Mouse (Mus musculus) mature B cell (primary cell): Measurements from ENCODE around the gene Plin1.

Experiments
- in situ Hi-C: fragments of 300-500 bp; cut with MboI; formaldehyde crosslinking; loops from 2 replicates; pipeline ENCODE4 v1.14.3; 2019

Gene Plin1

DNA sequence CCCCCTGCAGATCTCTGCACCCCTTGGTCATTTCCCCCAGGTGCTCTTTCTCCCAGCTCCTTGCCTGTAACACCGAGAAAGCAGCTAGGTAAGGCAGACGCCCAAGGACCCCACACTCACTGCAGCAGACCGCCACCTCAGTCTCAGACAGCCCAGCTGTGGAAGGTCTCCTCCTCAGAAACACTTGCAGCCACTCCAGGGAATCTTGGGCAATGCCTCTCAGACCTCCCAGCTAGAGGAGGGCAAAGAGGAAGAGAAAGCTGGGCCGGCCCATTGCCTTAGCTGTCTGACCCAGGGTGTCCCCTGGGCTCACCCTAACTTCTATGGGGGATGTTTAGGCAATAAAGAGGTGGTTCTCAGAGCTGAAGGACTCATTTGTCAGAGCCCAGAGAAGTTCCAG, at the start of gene Plin1:
Gene Plin1 (minus strand): TSS at position 282 of the 400 bp plus-strand sequence.
- in situ Hi-C loops = no loop called here

DNA sequence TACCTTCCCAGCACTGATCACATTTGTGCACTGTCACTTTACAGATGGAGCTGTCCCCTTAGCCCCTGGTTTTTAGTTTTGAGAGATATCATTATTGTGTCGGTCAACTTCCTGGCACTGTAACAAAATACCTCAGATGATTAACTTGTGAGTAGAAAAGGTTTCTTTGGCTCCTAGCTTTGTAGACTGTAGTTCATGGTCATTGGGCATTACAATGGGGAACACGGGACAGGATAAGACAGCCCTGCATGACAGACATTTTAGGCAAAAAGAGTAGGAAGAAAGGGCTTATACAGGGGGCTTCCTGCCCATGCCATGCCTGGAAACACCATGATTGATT, 49.8 kb upstream of the Plin1 start:
- in situ Hi-C loops = no loop called here

DNA sequence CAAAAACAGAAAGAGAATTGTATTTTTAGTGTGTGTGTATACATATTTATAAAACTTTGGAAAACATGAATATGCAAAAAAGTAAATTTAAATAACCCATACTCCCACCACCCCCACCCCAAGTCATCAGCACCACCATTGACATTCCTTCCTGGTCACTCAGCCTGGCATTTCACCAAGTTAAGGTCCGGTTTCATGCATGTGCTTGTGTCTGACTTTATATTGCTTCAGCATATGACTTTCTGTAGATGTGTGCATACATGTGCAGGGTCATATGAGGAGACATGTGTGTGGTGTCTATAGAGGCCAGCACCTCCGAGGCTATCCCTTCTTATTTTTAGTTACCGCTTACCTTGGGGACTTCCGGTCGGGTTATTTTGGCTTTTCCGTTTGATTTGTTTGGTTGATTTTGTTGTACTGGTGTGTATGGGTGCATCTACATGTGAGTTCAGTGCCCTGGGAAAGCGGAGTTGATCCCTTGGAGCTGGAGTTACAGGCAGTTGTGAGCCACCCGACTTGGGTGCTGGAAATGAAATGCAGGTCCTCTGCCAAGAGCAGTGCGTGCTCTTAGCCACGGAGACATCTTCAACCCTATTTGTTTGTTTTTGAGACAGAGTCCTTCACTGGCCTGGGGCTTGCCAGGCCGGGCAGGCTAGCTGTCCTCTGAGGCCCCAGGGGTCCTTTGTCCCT, 49.3 kb upstream of the Plin1 start:
- in situ Hi-C loops = no loop called here

DNA sequence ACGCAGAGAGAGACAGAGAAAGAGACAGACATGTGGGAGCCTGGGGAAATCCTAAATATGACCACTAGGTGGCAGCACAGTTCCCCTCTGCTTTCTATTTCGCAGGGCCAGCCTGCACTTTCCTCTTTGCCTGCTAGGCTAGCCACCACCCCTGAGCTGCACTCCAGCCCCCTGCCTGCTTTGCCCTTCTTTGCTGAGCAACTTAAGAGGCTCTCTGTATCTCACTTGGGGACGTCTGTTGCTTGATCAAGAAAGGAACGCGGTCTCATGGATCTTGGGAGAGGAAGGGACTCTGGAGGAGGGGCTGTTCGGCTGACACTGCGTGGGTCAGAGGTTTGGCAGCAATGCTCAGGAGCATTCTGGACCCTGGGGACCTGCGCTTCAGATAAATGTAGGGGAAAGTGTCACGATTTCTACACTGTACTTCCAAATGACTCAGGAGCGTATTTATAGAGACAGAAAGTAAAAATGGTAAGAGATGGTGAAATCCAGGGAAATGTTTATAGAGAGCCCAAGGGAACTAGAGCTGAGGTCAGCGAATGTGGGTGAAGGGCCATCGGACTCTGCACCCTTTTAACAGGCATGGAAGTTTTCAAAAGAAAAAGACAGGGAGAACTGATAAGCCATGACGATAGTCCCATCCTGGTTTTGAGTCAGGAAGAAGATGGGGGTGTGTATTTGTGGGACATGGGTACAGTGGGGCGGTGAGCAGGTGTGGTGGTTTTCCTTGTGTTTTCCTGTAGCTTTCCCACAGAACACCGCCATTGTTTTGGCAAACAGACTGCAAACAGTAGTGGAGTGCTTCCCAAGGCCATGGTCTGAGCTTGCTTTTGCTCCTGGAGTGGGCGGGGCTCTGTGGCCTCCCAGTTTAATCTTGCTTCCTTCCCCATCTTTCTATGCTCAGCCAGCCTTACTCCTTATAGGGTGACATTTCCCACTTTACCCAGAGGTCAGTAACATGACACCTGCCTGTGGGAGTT, 48.2 kb upstream of the Plin1 start:
- in situ Hi-C loops = no loop called here

DNA sequence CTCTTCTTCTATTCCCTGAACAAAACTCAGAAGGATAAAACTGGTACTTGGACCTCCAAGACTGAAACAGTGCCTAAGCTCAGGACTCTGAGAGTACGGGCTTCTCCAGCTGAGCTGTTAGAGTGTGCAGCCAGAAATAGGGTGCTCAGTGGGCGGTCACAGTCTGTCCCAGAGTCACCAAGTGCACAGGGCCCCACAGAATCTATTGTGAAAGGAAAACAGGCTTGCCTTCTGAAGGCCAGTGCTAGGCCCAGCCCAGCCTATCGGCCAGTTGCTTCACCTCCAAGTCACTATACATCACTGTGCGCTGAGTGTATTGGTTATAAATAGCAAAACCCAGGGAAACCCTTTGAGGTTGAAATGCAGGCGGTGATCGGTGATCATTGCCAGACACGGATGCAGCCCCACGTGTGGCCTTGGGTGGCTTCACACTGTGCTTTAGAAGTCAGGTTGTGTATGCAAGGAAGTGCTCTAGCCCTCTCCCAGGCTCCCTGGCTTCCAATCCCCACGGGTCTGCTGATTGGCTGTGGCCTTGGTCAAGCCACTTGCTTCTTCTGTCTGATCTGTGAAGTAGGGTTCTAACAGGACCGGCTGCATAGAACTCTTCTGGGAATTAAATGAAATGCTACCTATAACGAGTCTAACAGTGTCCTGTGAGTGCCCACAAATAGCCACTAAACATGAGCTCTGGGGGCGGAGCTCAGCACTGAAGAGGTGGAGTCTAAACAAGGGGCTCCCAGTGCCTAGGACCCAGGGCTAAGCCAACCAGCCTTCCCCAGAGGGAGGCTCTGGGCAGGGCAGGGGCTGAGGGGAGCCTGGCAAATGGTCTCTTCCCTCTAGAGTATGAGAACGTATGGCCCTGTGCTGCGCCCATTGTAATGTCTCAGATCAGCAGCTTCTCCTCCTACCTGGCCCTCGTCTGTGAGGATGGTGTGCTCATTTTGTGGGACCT, 39.1 kb upstream of the Plin1 start:
- in situ Hi-C loops = no loop called here

DNA sequence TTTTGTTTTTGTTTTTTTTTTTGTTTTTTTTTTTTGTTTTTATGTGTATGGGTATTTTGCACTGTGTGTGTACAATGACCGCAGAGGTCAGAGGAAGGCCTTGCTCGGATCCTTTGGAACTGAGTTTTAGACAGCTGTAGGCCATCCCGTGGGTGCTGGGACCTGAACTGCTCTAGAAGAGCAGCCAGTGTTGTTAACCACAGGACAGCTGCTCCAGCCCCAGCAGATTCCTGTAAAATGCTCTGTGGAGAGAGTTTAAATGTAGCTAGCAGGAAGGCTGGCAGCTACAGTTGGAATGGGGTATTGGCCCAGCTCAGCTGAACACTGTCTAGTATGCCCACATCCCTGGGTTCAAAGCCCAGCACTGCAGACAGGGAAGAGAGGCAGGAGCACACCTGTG, 37.0 kb upstream of the Plin1 start:
- in situ Hi-C loops = no loop called here

GRCm38 (mm10) chr7:79765991-79766390, 33.3 kb upstream of the Plin1 start:
- in situ Hi-C loops = no loop called here

GRCm38 (mm10) chr7:79762106-79762505, 29.4 kb upstream of the Plin1 start:
- in situ Hi-C loops = no loop called here

GRCm38 (mm10) chr7:79761124-79761876, 28.6 kb upstream of the Plin1 start:
- in situ Hi-C loops = no loop called here

DNA sequence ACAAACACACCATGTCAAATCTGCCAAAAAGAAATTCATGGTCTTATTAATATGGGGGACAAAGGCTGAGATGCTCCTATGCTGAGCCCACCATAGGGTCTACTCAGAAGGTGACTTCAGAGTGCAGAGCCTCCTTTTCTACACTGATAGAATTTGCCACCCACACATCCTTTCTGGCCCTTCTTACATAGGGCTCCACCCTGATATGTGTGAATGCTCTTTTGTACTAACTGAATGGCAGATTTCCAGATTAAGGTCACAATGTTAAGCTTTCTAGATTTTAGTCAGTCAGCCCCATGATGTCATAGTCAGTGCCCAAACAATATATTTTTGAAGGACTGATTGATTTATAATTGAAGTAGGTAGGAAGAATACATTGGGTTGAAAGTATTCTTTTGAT, 27.1 kb upstream of the Plin1 start:
- in situ Hi-C loops = no loop called here

DNA sequence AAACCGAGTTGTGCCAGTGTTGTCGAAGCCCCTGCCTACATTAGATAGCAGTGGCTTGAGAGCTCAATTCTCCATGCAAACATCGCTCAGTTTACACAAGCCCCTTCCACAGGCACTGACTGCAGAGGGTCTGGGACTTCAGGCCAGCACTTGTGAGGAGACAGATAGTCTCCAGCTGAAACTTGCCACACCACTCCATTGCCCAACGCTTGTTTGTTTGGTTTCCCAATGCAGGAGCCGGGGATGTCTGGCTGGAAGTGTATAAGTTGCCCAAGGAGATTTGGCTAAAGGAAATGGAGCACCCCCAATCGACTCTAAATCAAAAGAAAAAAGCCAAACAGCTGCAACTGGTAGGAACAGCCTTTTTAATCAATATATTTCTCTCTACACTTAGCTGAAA, 25.5 kb upstream of the Plin1 start:
- in situ Hi-C loops = no loop called here

GRCm38 (mm10) chr7:79756334-79756733, 23.6 kb upstream of the Plin1 start:
- in situ Hi-C loops = no loop called here

DNA sequence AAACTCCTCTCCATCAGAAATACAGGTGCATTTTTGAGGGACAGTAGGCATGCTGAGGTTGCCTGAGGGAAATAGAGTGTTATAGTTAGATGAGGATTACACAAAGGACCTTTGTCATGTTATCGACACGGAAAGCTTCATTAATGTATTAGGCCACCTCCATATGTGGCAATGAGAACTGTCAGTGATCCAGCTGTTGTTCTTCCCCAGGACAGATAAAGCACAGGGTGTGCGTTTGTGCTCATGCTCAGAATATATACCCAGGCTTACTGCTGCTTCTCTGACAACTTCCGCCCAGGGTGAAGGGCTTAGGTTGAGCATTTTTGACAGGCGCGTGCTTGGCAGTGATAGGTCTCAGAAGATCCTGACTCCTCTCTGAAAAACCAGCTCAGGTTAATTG, 16.8 kb upstream of the Plin1 start:
- in situ Hi-C loops = no loop called here

GRCm38 (mm10) chr7:79747659-79748058, 15.0 kb upstream of the Plin1 start:
- in situ Hi-C loops = no loop called here

- in situ Hi-C loops = no loop called here
These were observed 11.9 kb upstream of the Plin1 start for GRCm38 (mm10) chr7:79744585-79744984.

DNA sequence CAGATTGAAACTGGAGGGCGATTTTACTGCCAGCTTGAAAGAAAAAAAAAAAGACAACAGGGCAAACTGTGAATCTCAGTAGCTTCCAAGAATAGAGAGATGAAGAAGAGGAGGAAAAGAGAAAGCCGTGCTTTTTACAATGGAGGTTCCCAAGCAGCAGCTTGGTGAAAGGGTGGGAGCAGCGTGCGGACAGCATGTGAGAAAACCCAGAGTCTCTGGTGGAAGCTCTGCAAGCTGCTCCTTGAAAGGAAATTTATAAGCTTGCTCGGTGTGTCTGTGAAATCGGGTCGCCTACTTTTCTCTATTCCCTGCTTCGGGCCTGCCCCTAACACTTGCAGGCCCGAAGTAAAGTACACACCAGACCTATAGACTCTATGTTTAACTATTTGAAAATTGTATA, 11.3 kb upstream of the Plin1 start:
- in situ Hi-C loops = no loop called here

DNA sequence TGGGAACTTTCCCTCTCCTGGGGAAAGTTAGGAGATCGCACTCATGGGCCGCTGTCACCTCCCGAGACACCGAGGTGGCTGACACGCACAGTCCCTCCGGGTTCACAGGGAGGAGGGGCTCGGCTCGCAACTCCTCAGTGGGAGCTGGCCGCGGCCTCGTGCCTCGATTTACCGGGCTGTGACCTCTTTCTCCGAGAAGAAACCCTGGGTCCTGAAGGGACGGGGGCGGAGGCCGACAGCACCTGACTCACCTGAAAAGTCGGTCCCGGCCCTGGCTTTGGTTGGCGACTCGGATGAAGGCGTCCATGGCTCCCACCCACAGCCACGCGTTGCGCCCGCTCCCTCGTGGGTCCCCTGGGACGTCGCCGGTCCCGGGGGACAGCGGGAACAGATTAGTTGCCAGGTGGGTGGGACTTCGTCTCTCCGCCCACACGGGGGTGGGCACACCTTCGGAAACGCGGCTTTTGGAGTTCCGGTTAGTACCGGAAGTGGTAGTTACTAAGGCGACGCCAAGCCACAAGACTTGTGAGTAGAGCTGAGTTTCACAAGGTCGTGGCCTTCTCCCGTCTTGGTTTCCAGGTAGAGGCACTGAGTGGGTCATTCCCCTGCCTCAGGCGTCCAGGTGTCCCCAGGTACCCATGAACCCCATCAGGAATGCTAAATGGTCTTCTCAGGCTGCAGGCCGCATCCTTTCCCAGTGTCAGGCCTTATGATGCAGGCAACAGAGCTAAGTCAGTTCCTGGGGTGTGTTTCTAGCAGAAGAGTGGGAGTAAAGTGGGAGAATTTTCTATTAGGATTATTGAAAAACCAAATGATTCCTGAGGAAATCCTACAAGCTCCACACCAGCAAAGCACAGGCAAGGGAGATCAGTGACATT, 10.2 kb upstream of the Plin1 start, which contains the start of the genes Pex11a and Wdr93:
Gene Pex11a (minus strand): TSS at position 473 of the 878 bp plus-strand sequence.
Gene Wdr93 (plus strand): TSS at position 505 of the 878 bp plus-strand sequence.
- in situ Hi-C loops = no loop called here

GRCm38 (mm10) chr7:79742277-79742658, 9.6 kb upstream of the Plin1 start:
- in situ Hi-C loops = no loop called here

- in situ Hi-C loops = no loop called here
These were observed 7.6 kb upstream of the Plin1 start for GRCm38 (mm10) chr7:79740279-79740678.

DNA sequence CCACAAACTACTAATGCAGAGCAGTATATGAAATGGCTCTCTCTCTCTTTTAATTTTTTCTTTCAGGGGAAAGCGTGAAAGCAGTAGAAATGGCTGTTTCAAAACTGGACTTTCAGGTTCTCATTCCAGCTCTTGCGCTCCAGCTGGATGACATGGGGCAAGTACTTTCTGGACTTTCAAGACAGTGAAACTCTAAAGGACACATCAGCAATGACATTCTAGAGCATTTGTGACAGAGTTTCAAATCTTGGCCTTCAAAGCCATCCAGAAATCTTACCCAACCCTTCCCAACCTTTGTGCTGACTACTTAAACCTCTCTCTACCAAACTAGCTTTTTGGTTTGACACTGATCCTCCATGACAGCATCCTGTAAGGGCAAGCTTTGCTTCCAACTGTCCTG, 6.2 kb upstream of the Plin1 start:
- in situ Hi-C loops = no loop called here
